Mouse (Mus musculus): ENCODE data around the gene Dapk1.

Gene Dapk1

DNA sequence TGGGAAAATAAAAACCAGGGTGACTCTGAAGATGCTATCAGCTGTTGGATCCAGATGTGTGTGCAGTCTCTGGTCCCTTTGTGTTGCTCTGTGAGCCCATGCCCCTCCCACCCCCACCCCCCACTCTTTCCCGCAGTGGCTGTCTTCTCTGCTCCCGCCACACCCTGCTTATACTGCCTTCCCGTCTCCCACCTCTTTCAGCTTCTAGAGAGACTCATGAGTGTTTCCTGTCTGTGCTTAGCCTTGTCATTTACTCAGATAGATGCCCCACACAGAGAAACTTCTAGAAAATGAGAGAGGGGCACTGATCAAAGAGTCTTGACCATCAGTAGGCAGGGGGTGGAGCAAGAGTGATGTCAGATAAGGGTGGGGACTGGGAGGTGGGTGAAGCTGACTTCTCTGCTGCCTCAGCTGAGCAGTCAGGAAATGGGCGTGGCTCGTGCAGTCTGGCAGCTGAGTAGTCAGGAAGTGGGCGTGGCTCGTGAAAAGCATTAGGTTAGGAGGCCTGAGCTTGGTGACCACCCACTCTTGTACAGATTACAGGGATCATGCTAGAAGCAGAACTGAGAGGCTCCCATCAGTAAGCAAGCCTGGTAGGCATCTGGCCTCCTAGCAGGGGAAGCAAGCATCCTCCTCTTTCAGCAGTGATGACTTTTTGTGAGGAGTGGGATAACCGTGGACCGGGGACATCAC is 136.0 kb downstream of the Dapk1 start:
- peak; percentile 98 for DNase-seq (ENCODE audit: low read depth, low spot score)

DNA sequence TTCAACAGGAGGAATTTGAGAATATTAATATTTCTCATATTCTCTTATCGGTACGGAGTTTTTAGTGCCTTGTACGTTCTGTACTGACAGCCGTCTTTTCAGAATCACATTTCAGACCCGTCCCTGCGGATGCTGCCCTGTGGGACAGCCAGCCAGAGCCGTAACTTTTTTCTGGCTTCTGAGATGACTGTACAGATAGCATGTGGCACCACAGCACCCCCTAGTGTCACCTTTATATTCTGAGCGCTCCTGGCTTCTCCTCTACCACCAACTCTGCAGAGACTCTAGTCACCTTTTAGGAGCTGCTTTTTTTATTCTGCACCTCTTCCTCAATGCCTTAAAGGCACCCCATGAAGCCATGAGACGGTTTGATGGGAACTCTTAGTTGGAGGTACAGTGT is 136.7 kb downstream of the Dapk1 start:
- DNase-seq (ENCODE audit: low read depth, low spot score): peak; percentile 84

DNA sequence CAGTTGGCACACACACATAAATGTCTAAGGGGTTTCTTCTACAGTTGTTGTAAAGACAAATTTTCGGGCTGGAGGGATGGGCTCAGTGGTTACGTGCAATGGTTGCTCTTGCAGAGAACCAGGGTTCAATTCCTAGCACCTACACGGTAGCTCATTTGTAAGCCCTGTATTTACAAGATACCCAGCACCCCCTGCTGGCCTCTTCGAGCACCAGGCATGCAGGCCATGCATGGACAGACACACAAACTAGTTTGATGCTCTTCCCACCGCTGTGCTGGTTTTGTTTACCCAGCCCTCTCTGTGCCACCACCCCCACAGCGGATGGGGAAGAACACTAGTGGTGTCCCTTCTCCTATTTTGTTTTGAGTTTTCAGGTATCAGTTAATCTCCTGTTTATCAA is 138.5 kb downstream of the Dapk1 start:
- DNase-seq (ENCODE audit: low read depth, low spot score): peak; percentile 64

DNA sequence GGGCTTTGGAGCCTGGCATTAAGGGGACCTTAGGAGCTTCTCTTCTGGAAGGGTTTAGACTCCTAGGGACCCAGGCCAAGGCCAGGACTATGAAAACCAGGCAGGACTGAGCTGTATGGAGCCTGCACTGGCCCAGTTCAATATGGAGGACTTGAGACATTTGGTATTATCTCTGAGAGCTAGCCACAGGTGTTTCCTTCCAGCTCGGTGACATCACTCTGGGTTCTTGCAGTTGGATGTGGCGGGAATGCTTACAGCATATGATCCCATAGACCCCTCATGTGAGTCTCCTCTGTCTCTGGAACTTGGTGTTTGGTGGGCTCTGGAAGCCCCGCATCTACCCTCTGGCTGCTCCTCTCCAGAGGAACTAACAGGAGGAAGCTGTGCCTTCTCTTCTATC is 140.9 kb downstream of the Dapk1 start:
- DNase-seq (ENCODE audit: low read depth, low spot score): no peak

GRCm38 (mm10) chr13:60743381-60744077 is 141.8 kb downstream of the Dapk1 start:
- DNase-seq (ENCODE audit: low read depth, low spot score): peak; percentile 14

GRCm38 (mm10) chr13:60744078-60744460 is 142.3 kb downstream of the Dapk1 start:
- DNase-seq (ENCODE audit: low read depth, low spot score): peak; percentile 73

DNA sequence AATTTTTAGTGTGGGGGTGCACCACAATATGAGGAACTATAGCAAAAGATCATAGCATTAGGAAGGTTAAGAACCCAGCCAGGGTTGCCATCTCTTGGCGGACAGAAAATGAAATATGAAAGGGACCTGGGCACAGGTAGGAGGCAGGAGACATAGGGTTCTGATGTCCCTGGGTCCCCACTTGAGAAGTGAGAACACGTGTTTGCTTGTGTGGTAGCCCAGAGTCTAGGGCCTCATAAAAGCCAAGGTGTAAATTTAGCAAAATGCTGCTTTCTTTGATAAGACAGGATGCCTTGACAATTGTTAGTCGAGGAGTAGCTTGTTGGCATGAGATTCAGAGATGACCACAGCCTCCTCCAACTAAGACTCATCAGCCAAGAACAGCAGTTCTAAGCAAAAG is 143.0 kb downstream of the Dapk1 start:
- DNase-seq (ENCODE audit: low read depth, low spot score): no peak

- no peak for DNase-seq (ENCODE audit: low read depth, low spot score)
These were observed 143.6 kb downstream of the Dapk1 start for GRCm38 (mm10) chr13:60745358-60745757.

GRCm38 (mm10) chr13:60746271-60746670 is 144.5 kb downstream of the Dapk1 start:
- DNase-seq (ENCODE audit: low read depth, low spot score): peak; percentile 75

DNA sequence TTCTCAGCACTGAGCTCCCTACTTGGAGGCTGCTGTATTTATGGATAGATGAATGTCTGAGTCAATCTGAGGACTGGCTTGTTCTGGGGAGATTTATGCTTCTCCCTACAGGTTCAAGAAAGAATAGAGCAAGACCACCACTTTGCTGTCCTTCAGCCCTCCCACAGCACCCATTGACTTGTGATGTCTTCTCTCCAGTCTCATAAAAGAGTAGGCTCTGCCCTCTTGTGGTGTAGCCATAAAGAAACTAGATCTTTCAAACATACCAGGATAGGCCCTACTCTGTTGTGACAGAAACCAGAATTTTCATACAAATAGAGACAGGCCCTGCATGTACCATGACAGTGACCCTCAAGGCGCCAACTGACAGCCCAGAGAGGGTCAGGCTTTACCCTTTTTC is 145.5 kb downstream of the Dapk1 start:
- no peak for DNase-seq (ENCODE audit: low read depth, low spot score)

DNA sequence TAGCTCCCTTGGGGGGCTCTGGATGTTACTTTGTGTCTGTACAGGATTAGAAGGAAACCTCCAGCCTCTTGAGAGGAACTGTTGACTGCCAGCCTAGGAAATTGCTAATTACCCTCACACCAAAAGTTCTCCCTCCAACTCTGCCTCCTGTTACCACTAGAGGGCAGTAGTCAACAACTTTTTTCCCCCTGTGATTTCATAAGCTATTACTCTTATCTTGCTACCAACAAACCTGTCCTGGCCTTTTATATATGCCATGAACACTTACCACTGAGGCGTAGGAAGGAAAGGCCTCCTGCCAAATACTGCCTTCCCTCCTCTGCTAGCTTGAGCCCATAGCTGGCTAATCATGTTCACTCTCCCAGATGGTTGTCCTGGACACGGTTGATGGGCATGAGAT is 146.8 kb downstream of the Dapk1 start:
- peak; percentile 45 for DNase-seq (ENCODE audit: low read depth, low spot score)

GRCm38 (mm10) chr13:60750930-60751329 is 149.2 kb downstream of the Dapk1 start:
- no peak for DNase-seq (ENCODE audit: low read depth, low spot score)

DNA sequence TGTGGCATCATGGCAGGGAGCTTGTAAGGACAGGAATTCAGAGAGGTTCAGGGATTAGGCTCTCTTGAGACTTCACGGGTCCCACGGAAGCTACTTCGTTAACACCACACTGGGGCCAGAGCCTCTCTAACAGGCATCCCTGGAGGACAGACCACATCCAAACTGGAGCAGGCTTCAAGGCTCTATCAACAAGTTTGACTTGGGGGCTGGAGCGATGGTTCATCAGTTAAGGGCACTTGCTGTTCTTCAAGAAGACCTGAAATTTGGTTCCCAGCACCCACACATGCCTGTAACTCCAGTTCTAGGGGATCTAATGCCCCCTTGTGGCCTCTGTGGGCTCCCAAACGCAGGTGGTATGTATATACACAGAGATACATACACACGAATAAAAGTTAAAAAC is 151.5 kb downstream of the Dapk1 start:
- no peak for DNase-seq (ENCODE audit: low read depth, low spot score)

GRCm38 (mm10) chr13:60755251-60755650 is 153.5 kb downstream of the Dapk1 start:
- no peak for DNase-seq (ENCODE audit: low read depth, low spot score)

DNA sequence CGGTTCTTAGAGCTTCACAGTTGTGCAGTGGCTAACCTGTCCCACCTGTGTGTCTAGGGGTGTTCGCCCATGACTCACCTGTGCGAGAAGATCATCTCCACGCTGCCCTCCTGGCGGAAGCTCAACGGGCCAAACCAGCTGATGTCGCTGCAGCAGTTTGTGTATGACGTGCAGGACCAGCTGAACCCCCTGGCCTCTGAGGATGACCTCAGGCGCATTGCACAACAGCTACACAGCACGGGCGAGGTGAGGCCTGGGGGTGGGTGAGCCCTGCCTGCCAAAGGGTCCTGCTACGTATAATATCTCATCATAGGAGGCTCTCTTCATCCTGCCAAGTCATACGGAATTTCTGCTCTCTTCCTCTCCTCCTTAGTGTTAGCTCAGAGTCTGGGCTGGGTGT is 155.5 kb downstream of the Dapk1 start:
- DNase-seq (ENCODE audit: low read depth, low spot score): no peak

- DNase-seq (ENCODE audit: low read depth, low spot score): peak; percentile 51
These were observed 157.4 kb downstream of the Dapk1 start for GRCm38 (mm10) chr13:60759136-60759535.

DNA sequence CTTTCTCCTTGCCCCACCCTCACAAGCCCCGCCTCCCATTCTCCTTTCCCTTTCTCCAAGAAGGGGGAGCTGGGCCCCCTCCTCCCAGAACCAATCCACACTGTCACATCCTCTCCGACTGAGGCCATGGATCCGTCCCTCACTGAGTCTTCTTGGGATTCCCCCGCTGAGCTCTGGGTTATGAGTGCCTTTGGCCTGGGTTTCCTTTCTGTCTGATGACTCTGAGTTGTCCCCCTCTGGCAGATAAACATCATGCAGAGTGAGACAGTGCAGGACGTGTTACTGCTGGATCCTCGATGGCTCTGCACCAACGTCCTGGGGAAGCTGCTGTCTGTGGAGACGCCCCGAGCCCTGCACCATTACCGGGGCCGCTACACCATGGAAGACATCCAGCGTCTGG is 158.6 kb downstream of the Dapk1 start:
- no peak for DNase-seq (ENCODE audit: low read depth, low spot score)

DNA sequence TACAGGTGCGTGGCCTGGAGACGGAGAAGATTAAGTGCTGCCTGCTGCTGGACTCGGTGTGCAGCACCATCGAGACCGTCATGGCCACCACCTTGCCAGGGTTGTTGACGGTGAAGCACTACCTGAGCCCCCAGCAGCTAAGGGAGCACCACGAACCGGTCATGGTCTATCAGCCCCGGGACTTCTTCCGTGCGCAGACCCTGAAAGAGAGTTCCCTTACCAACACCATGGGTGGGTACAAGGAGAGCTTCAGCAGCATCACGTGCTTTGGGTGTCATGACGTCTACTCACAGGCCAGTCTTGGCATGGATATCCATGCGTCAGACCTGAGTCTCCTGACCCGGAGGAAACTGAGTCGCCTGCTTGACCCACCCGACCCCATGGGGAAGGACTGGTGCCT is 159.4 kb downstream of the Dapk1 start:
- DNase-seq (ENCODE audit: low read depth, low spot score): no peak

GRCm38 (mm10) chr13:60780534-60780933 is 178.8 kb downstream of the Dapk1 start:
- DNase-seq (ENCODE audit: low read depth, low spot score): no peak

- no peak for DNase-seq (ENCODE audit: low read depth, low spot score)
These were observed 181.6 kb downstream of the Dapk1 start for GRCm38 (mm10) chr13:60783301-60783700.

- no peak for DNase-seq (ENCODE audit: low read depth, low spot score)
These were observed 184.5 kb downstream of the Dapk1 start, which contains the start of gene BC051665 for GRCm38 (mm10) chr13:60786264-60786663. TSS of gene BC051665 (minus strand) at chr13:60786364.

DNA sequence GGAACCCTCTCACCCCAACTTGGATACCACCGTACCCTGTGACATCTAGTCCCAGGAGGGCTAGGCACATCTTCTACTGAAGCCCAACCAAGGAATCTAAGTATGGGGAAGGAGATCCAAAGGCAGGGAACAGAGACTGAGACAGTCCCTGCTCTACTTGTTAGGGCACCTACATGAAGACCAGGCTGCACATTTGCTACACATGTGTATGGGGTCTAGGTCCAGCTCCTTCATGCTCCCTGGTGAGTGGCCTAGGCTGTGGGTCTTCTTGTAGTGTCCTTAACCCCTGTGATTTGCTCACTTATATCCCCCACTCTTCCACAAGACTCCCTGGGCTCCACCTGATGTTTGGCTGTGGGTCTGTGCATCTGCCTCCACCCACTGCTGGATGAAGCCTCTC is 187.7 kb downstream of the Dapk1 start:
- DNase-seq (ENCODE audit: low read depth, low spot score): no peak

DNA sequence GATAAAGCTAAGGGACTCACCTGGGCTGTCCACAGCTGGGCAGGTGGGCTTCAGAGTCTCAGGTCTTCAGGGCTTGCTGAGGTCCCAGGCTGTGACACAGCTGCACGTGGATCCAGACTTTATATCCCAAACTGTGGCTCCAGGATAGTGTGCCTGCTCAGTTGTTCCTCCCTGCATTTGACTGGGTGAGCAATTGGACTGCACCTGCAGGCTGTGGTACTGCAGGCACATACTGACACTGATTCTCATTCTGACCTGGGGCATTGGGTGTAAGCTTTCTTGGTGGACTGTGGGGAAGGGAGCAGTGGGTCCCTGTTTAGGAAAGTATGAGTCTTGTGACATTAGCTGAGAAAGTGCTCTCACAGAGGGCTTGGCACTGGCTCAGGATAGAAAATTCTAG is 201.0 kb downstream of the Dapk1 start, which contains the start of gene Ctsll3:
Gene Ctsll3, minus strand, starts transcription at position 101 of the 400 bp plus-strand sequence.
- no peak for DNase-seq (ENCODE audit: low read depth, low spot score)
